16 mouse cellular contexts compared by ENCODE assay signal in the genomic region with DNA sequence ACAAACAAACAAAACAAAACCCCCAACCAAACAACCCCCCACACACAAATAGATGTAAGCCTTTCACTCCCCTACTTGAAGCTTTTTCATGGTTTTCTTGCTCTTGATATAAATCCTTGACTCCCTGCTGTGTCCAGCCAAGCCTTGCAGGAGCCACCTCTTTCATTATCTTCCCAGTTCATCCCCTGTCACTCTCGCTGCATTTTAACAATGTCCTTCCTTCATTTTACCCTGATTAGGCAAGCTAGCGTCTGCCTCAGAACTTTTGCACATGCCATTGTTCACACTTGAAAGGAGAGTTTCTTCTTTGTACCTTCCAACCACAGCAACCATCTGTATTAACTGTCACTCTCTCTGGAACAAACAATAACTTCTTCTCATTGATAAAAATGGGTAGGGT. TPM values are rescaled to one million over a fixed set of nuclear protein-coding genes. Genes with fewer than 3 reads are reported as not detected.
"Had no signal": no experiment of that assay in that cellular context is flagged by ENCODE, and none has a peak within 500 bp of the region (broad histone marks: within the 10 kb centered on the region; RNA-seq: fewer than 3 reads in every experiment).

No protein-coding gene starts in this region.

- H3K9me3 ChIP-seq: kidney, embryonic 15.5 days; limb, embryonic 15.5 days; liver, embryonic 12.5 days; lung, embryonic 15.5 days; midbrain, embryonic 15.5 days; neural tube, embryonic 12.5 days; stomach, embryonic 15.5 days had no signal

- H3K4me1 ChIP-seq: kidney, embryonic 15.5 days; limb, embryonic 15.5 days; liver, embryonic 12.5 days; lung, embryonic 15.5 days; neural tube, embryonic 12.5 days; stomach, embryonic 15.5 days had no signal

- ATAC-seq: liver, embryonic 12.5 days; midbrain, embryonic 15.5 days had no signal

- H3K27me3 ChIP-seq: kidney, embryonic 15.5 days; limb, embryonic 15.5 days; liver, embryonic 12.5 days; lung, embryonic 15.5 days; midbrain, embryonic 15.5 days; neural tube, embryonic 12.5 days; stomach, embryonic 15.5 days had no signal

- H3K4me2 ChIP-seq: kidney, embryonic 15.5 days; limb, embryonic 15.5 days; liver, embryonic 12.5 days; lung, embryonic 15.5 days; midbrain, embryonic 15.5 days; neural tube, embryonic 12.5 days; stomach, embryonic 15.5 days had no signal

- H3K4me3 ChIP-seq: kidney, embryonic 15.5 days; limb, embryonic 15.5 days; liver, embryonic 12.5 days; lung, embryonic 15.5 days; midbrain, embryonic 15.5 days; neural tube, embryonic 12.5 days; stomach, embryonic 15.5 days had no signal

- H3K36me3 ChIP-seq: kidney, embryonic 15.5 days; limb, embryonic 15.5 days; liver, embryonic 12.5 days; lung, embryonic 15.5 days; neural tube, embryonic 12.5 days; stomach, embryonic 15.5 days had no signal

- H3K27ac ChIP-seq: kidney, embryonic 15.5 days; limb, embryonic 15.5 days; liver, embryonic 12.5 days; lung, embryonic 15.5 days; macrophage; midbrain, embryonic 15.5 days; neural tube, embryonic 12.5 days; stomach, embryonic 15.5 days had no signal

- H3K9ac ChIP-seq: kidney, embryonic 15.5 days; limb, embryonic 15.5 days; liver, embryonic 12.5 days; lung, embryonic 15.5 days; midbrain, embryonic 15.5 days; neural tube, embryonic 12.5 days; stomach, embryonic 15.5 days had no signal

- DNase-seq: kidney, adult 2 months; kidney, postnatal 14 days; layer of hippocampus, adult 9-11 months; layer of hippocampus, postnatal 36 days; lung, postnatal 14 days; right cerebral cortex, postnatal 14 days; thymus, postnatal 36 days had no signal

RNA-seq across cellular contexts. Expression of gene Slc8a3, which starts 15.2 kb away (rescaled TPM):
- polyA plus RNA-seq: macrophage; spleen, adult 2 months had no signal
